Mouse (Mus musculus) hindbrain, embryonic 11.5 days (tissue): ENCODE measurements around the gene Kcnn4. TPM values are rescaled to one million over a fixed set of nuclear protein-coding genes. Genes with fewer than 3 reads are reported as not detected.

Experiments used
- ATAC-seq: fragments of 200-750 bp; cut with Nextera tagmentation; 2 replicates; pipeline ENCODE4 v1.8.0; 2017; ENCODE audit warnings: mild to moderate bottlenecking, moderate TSS enrichment, moderate library complexity; ENCODE audit not compliant: low FRiP score
- DNase-seq: peaks from one replicate; pipeline ENCODE4 v3.0.0-alpha.2; 2015; ENCODE audit warnings: low spot score
- H3K27ac ChIP-seq: fragments of 300-500 bp; sonication (generic); 2 replicates; pipeline ENCODE4 v1.5.1; 2014; ENCODE audit warnings: mild to moderate bottlenecking, low read depth, low read length
- H3K27me3 ChIP-seq: fragments of 300-500 bp; sonication (generic); 2 replicates; pipeline ENCODE4 v1.6.1; 2014; ENCODE audit warnings: mild to moderate bottlenecking, low read length, moderate library complexity, mixed read lengths; ENCODE audit not compliant: control insufficient read depth, insufficient read depth
- H3K36me3 ChIP-seq: fragments of 300-500 bp; sonication (generic); 2 replicates; pipeline ENCODE4 v1.6.1; 2014; ENCODE audit warnings: mild to moderate bottlenecking, low read length, moderate library complexity, mixed read lengths; ENCODE audit not compliant: control insufficient read depth, insufficient read depth
- H3K4me1 ChIP-seq: fragments of 300-500 bp; sonication (generic); replicated peaks from 2 replicates; pipeline ENCODE4 v1.6.1; 2014; ENCODE audit warnings: low read length, mixed read lengths; ENCODE audit not compliant: control insufficient read depth, insufficient read depth
- H3K4me2 ChIP-seq: fragments of 300-500 bp; sonication (generic); replicated peaks from 2 replicates; pipeline ENCODE4 v1.6.1; 2014; ENCODE audit warnings: mild to moderate bottlenecking, low read depth, low read length
- H3K4me3 ChIP-seq: fragments of 300-500 bp; sonication (generic); 2 replicates; pipeline ENCODE4 v1.5.1; 2014; ENCODE audit warnings: low read depth, low read length
- H3K9ac ChIP-seq: fragments of 300-500 bp; sonication (generic); 2 replicates; pipeline ENCODE4 v1.6.1; 2014; ENCODE audit warnings: low read depth, low read length
- H3K9me3 ChIP-seq: fragments of 300-500 bp; sonication (generic); 2 replicates; pipeline ENCODE4 v1.6.1; 2016; ENCODE audit warnings: low read length; ENCODE audit not compliant: control insufficient read depth
- WGBS: fragments of 180-500 bp; shearing (Covaris S2); extraction: QIAGEN DNeasy Blood & Tissue Kit; methylation state at CpG from one replicate; pipeline ENCODE4 v1.1.7; 2014; 5-methylcytosine and 5-hydroxymethylcytosine counted together
- polyA plus RNA-seq: library from polyadenylated mRNA; unstranded; fragments of >200 nt; fragmentation: Nextera tagmentation; extraction: Ambion mirVana; gene quantifications from 2 replicates; pipeline ENCODE4 v1.2.1, GENCODE M21; 2014

Kcnn4 gene
- polyA plus RNA-seq, 1 experiment from 2014 or later: 3.5 TPM

GRCm38 (mm10) chr7:24361001-24361400 is 9.1 kb upstream of the Kcnn4 start:
- H3K36me3 ChIP-seq: no peaks in the 10 kb centered on the region
- no peaks in the 10 kb centered on the region for H3K27me3 ChIP-seq
- no peak overlapping the region for H3K9ac ChIP-seq
- no peaks in the 10 kb centered on the region for H3K4me1 ChIP-seq
- no peak for ATAC-seq
- no peak overlapping the region for H3K27ac ChIP-seq
- H3K9me3 ChIP-seq: 0 out of 2 replicates have a peak, but pooled peaks cover 3% of the 10 kb centered on the region
- no peak for DNase-seq
- 68% methylated on average over 4 of the region's 4 CpGs for WGBS
- no peak overlapping the region for H3K4me2 ChIP-seq
- no peak overlapping the region for H3K4me3 ChIP-seq

- Histone ChIP-seq H3K27me3 (no peaks in the 10 kb centered on the region), H3K4me2 (no peak overlapping the region), H3K9me3 (no peaks in the 10 kb centered on the region), H3K9ac (no peak overlapping the region), H3K4me3 (no peak overlapping the region), H3K4me1 (no peaks in the 10 kb centered on the region), H3K36me3 (no peaks in the 10 kb centered on the region), H3K27ac (no peak overlapping the region)
- ATAC-seq (no peak), DNase-seq (peak; percentile 65)
- WGBS: 25% methylated on average over 6 of the region's 7 CpGs
Observed at GRCm38 (mm10) chr7:24363228-24363627, 6.8 kb upstream of the Kcnn4 start.

- H3K4me3 ChIP-seq: no peak overlapping the region
- no peak overlapping the region for H3K9ac ChIP-seq
- H3K36me3 ChIP-seq: no peaks in the 10 kb centered on the region
- 25% methylated on average over 10 of the region's 10 CpGs for WGBS
- H3K9me3 ChIP-seq: no peaks in the 10 kb centered on the region
- H3K27me3 ChIP-seq: no peaks in the 10 kb centered on the region
- no peak overlapping the region for H3K4me2 ChIP-seq
- ATAC-seq: peak; percentile 63; the same call in 1 of the 2 replicates
- no peak overlapping the region for H3K27ac ChIP-seq
- peak; percentile 95 for DNase-seq
- no peaks in the 10 kb centered on the region for H3K4me1 ChIP-seq
Observed at GRCm38 (mm10) chr7:24364827-24365226, 5.2 kb upstream of the Kcnn4 start.

- Histone ChIP-seq H3K4me2 (no peak overlapping the region), H3K27ac (no peak overlapping the region), H3K9ac (0 out of 2 replicates have a peak overlapping the region, but pooled peaks have one; percentile 11), H3K27me3 (no peaks in the 10 kb centered on the region), H3K4me3 (no peak overlapping the region), H3K36me3 (no peaks in the 10 kb centered on the region), H3K9me3 (no peaks in the 10 kb centered on the region), H3K4me1 (no peaks in the 10 kb centered on the region)
- ATAC-seq (peak; percentile 33; the same call in 1 of the 2 replicates), DNase-seq (no peak)
- WGBS: 85% methylated on average over 5 of the region's 5 CpGs
Observed at GRCm38 (mm10) chr7:24365258-24366014, 4.6 kb upstream of the Kcnn4 start.

GRCm38 (mm10) chr7:24366716-24367632 is 3.1 kb upstream of the Kcnn4 start:
- H3K9me3 ChIP-seq: no peaks in the 10 kb centered on the region
- H3K4me3 ChIP-seq: no peak overlapping the region
- no peak overlapping the region for H3K27ac ChIP-seq
- no peaks in the 10 kb centered on the region for H3K36me3 ChIP-seq
- WGBS: 88% methylated on average over 15 of the region's 15 CpGs
- no peak overlapping the region for H3K9ac ChIP-seq
- no peaks in the 10 kb centered on the region for H3K4me1 ChIP-seq
- no peak for ATAC-seq
- no peak overlapping the region for H3K4me2 ChIP-seq
- DNase-seq: no peak
- no peaks in the 10 kb centered on the region for H3K27me3 ChIP-seq

- Histone ChIP-seq H3K4me3 (no peak overlapping the region), H3K27me3 (no peaks in the 10 kb centered on the region), H3K27ac (no peak overlapping the region), H3K4me2 (no peak overlapping the region), H3K9ac (no peak overlapping the region), H3K4me1 (no peaks in the 10 kb centered on the region), H3K36me3 (no peaks in the 10 kb centered on the region), H3K9me3 (no peaks in the 10 kb centered on the region)
- WGBS: 66% methylated on average over 4 of the region's 4 CpGs
- no peak for DNase-seq
- no peak for ATAC-seq
Observed at GRCm38 (mm10) chr7:24368226-24368625, 1.8 kb upstream of the Kcnn4 start.

- no peak overlapping the region for H3K9ac ChIP-seq
- H3K4me3 ChIP-seq: no peak overlapping the region
- H3K27me3 ChIP-seq: no peaks in the 10 kb centered on the region
- H3K4me1 ChIP-seq: no peaks in the 10 kb centered on the region
- H3K27ac ChIP-seq: no peak overlapping the region
- 91% methylated on average over 7 of the region's 7 CpGs for WGBS
- no peaks in the 10 kb centered on the region for H3K9me3 ChIP-seq
- no peak for DNase-seq
- H3K4me2 ChIP-seq: no peak overlapping the region
- no peak for ATAC-seq
- H3K36me3 ChIP-seq: no peaks in the 10 kb centered on the region
Observed at GRCm38 (mm10) chr7:24368946-24369345, 1.1 kb upstream of the Kcnn4 start.

- DNase-seq (no peak), ATAC-seq (peak; percentile 36; the same call in 1 of the 2 replicates)
- Histone ChIP-seq H3K9ac (no peak overlapping the region), H3K27me3 (no peaks in the 10 kb centered on the region), H3K27ac (no peak overlapping the region), H3K4me1 (no peaks in the 10 kb centered on the region), H3K4me3 (no peak overlapping the region), H3K9me3 (no peaks in the 10 kb centered on the region), H3K4me2 (no peak overlapping the region), H3K36me3 (no peaks in the 10 kb centered on the region)
- WGBS: 80% methylated on average over 6 of the region's 7 CpGs
Observed at GRCm38 (mm10) chr7:24371012-24371808, 1.1 kb downstream of the Kcnn4 start.
